Comparison of ENCODE assay signal across 17 mouse cellular contexts in the genomic region with DNA sequence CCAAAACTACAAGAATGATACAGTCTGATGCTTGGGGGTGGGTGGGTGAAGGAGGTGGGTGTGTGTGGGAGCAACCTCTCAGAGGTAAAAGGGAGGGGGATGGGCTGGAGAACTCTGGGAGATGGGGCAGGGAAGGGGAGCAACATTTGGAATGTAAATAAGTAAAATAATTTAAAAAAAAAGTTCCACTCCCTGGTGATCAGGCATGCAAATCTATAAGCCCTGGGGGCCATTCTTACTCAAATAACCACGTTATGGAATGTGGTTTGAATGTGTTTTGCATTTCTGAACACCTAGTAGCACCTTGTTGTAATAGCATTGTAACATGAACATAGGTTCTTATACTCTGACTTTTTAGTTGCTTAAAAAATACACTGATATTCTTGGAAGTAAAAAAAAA. TPM values are rescaled to one million over a fixed set of nuclear protein-coding genes. Genes with fewer than 3 reads are reported as not detected.
"Had no signal": no experiment of that assay in that cellular context is flagged by ENCODE, and none has a peak within 500 bp of the region (broad histone marks: within the 10 kb centered on the region; RNA-seq: fewer than 3 reads in every experiment).

No protein-coding gene starts in this region.

- DNase-seq: retina, postnatal 1 day; right cerebral cortex, adult 18-20 months; right cerebral cortex, postnatal 14 days; right cerebral cortex, postnatal 25 days; right cerebral cortex, postnatal 4 days; spleen, adult 18-20 months; thymus, adult 18-20 months; thymus, adult 2 months; thymus, postnatal 14 days; thymus, postnatal 25 days; thymus, postnatal 36 days; thymus, postnatal 4 days had no signal

- H3K4me3 ChIP-seq: neural tube, embryonic 13.5 days; neural tube, embryonic 15.5 days; stomach, embryonic 15.5 days had no signal

- H3K27ac ChIP-seq: neural tube, embryonic 13.5 days; neural tube, embryonic 15.5 days; stomach, embryonic 15.5 days; stomach, postnatal 0 days had no signal

- H3K9ac ChIP-seq: neural tube, embryonic 13.5 days; neural tube, embryonic 15.5 days; stomach, embryonic 15.5 days had no signal

- H3K27me3 ChIP-seq: neural tube, embryonic 13.5 days; neural tube, embryonic 15.5 days; stomach, embryonic 15.5 days had no signal

- H3K36me3 ChIP-seq: neural tube, embryonic 13.5 days; neural tube, embryonic 15.5 days; stomach, embryonic 15.5 days had no signal

- H3K4me1 ChIP-seq: neural tube, embryonic 13.5 days; neural tube, embryonic 15.5 days; stomach, embryonic 15.5 days had no signal

- H3K9me3 ChIP-seq: neural tube, embryonic 13.5 days; neural tube, embryonic 15.5 days; stomach, embryonic 15.5 days had no signal

- H3K4me2 ChIP-seq: neural tube, embryonic 13.5 days; neural tube, embryonic 15.5 days; stomach, embryonic 15.5 days had no signal

RNA-seq across cellular contexts. Expression of a gene that starts 43.2 kb away (rescaled TPM):
- total RNA-seq: neutrophil, adult 5-6 weeks had no signal
